Mouse (Mus musculus) limb, embryonic 10.5 days (tissue): Measurements from ENCODE around the gene Nfkbiz. TPM values are rescaled to one million over a fixed set of nuclear protein-coding genes. Genes with fewer than 3 reads are reported as not detected.

ENCODE experiments used
- DNase-seq: peaks from one replicate; pipeline ENCODE4 v3.0.0-alpha.2; 2017; ENCODE audit warnings: low spot score
- H3K27ac ChIP-seq: fragments of 300-500 bp; sonication (generic); 2 replicates; pipeline ENCODE4 v1.5.1; 2016; ENCODE audit warnings: mild to moderate bottlenecking
- H3K27me3 ChIP-seq: fragments of 300-500 bp; sonication (generic); 2 replicates; pipeline ENCODE4 v1.6.1; 2016; ENCODE audit warnings: low read depth, mild to moderate bottlenecking; ENCODE audit not compliant: poor library complexity, severe bottlenecking
- H3K36me3 ChIP-seq: fragments of 300-500 bp; sonication (generic); 2 replicates; pipeline ENCODE4 v1.6.1; 2016; ENCODE audit warnings: mild to moderate bottlenecking, moderate library complexity
- H3K4me1 ChIP-seq: fragments of 300-500 bp; sonication (generic); 2 replicates; pipeline ENCODE4 v1.6.1; 2016
- H3K4me3 ChIP-seq: fragments of 300-500 bp; sonication (generic); 2 replicates; pipeline ENCODE4 v1.5.1; 2016; ENCODE audit warnings: mild to moderate bottlenecking, moderate library complexity
- H3K9me3 ChIP-seq: fragments of 300-500 bp; sonication (generic); replicated peaks from 2 replicates; pipeline ENCODE4 v1.6.1; 2016; ENCODE audit warnings: mild to moderate bottlenecking
- WGBS: fragments of 180-500 bp; shearing (Covaris S2); methylation state at CpG from one replicate; pipeline ENCODE4 v1.1.7; 2016; 5-methylcytosine and 5-hydroxymethylcytosine counted together
- polyA plus RNA-seq: library from polyadenylated mRNA; unstranded; fragments of >200 nt; fragmentation: Nextera tagmentation; extraction: Ambion mirVana; gene quantifications from 2 replicates; pipeline ENCODE4 v1.2.1, GENCODE M21; 2016

The Nfkbiz gene
- polyA plus RNA-seq, 1 experiment from 2014 or later, result 3.0 TPM

GRCm38 (mm10) chr16:55782911-55783310 is 55.8 kb downstream of the Nfkbiz start:
- H3K27ac ChIP-seq, result no peak overlapping the region
- H3K9me3 ChIP-seq, result no peaks in the 10 kb centered on the region
- no peak for DNase-seq
- WGBS, result 90% methylated on average over 2 of the region's 2 CpGs
- no peaks in the 10 kb centered on the region for H3K36me3 ChIP-seq
- no peak overlapping the region for H3K4me3 ChIP-seq
- H3K4me1 ChIP-seq, result no peaks in the 10 kb centered on the region
- H3K27me3 ChIP-seq, result no peaks in the 10 kb centered on the region

DNA sequence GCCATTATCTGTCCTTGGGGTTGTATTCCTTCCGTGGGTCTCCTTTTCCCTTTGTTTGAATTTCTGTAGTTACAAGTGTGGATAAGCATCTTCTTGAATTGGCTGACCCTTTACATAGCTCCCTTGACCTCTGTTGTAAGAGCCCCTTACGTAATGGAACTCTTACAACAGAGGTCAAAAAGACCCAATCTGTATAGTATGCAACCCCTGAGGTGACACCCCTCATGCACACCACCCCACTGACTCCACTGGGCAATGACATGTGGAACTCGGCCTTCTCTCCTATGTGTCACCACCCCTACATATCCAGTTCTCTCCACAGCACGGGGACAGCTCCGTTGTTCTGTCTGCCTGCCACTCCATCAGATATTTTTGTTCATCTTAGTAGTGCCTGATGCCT is 56.9 kb downstream of the Nfkbiz start:
- Histone ChIP-seq H3K4me1 (no peaks in the 10 kb centered on the region), H3K36me3 (no peaks in the 10 kb centered on the region), H3K27ac (no peak overlapping the region), H3K9me3 (no peaks in the 10 kb centered on the region), H3K27me3 (no peaks in the 10 kb centered on the region), H3K4me3 (no peak overlapping the region)
- no peak for DNase-seq
- whole genome bisulfite sequencing, result 76% methylated on average over 5 of the region's 5 CpGs

DNA sequence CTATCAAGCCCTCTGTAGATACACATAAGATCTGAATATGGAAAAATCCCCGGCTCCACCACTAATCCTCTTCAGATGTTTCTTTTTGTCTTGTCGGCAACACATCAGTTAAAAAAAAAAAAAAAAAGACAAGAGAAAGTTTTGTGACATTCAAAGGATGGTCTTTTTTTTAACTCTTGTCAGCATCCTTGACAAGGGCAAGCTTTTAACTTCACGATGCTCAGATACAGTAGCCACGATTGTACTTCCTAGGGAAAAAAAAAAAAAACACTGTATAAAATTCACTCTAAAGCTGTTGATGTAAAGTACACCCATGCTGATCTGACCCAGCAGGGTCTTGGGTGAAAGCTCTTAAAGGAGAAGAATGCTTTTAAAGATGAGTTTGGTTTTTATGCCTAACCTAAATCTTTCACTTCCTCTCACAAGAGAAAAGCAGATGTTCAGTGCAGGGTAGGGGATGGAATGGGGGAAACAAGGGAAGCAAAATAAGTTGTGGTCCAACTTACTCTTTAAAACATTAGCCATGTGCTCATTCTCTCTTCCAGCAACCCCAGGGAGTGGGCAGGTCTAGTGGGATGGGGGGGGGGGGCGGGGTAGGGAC is 57.6 kb downstream of the Nfkbiz start:
- no peaks in the 10 kb centered on the region for H3K27me3 ChIP-seq

GRCm38 (mm10) chr16:55776329-55776728 is 62.4 kb downstream of the Nfkbiz start:
- Histone ChIP-seq H3K4me3 (no peak overlapping the region), H3K27me3 (no peaks in the 10 kb centered on the region), H3K27ac (no peak overlapping the region), H3K36me3 (no peaks in the 10 kb centered on the region), H3K4me1 (no peaks in the 10 kb centered on the region), H3K9me3 (no peaks in the 10 kb centered on the region)
- no peak for DNase-seq
- WGBS, result 89% methylated on average over 11 of the region's 11 CpGs

More for the DNA sequence above, 57.6 kb downstream of the Nfkbiz start:
- H3K36me3 ChIP-seq, result no peaks in the 10 kb centered on the region
- no peak overlapping the region for H3K27ac ChIP-seq
- no peak overlapping the region for H3K4me3 ChIP-seq
- no peak for DNase-seq
- H3K9me3 ChIP-seq, result no peaks in the 10 kb centered on the region
- H3K4me1 ChIP-seq, result no peaks in the 10 kb centered on the region
- 60% methylated on average over 5 of the region's 5 CpGs for WGBS

- DNase-seq, result no peak
- WGBS, result 82% methylated on average over 3 of the region's 3 CpGs
- no peaks in the 10 kb centered on the region for H3K4me1 ChIP-seq
- no peaks in the 10 kb centered on the region for H3K9me3 ChIP-seq
- H3K27ac ChIP-seq, result no peak overlapping the region
- H3K36me3 ChIP-seq, result no peaks in the 10 kb centered on the region
- H3K4me3 ChIP-seq, result no peak overlapping the region
- H3K27me3 ChIP-seq, result no peaks in the 10 kb centered on the region
Observed at GRCm38 (mm10) chr16:55770247-55770646, 68.5 kb downstream of the Nfkbiz start.

Other genes with a start within 250 kb of the Nfkbiz start
- 0.55 and 0.82 TPM in 2 replicates for gene Nxpe3, start 56.4 kb upstream of the Nfkbiz start, polyA plus RNA-seq
- 14.2 and 15.6 TPM in 2 replicates for gene Cep97, start 96.0 kb upstream of the Nfkbiz start, polyA plus RNA-seq
- 711 and 800 TPM in 2 replicates for gene Rpl24, start 127.4 kb upstream of the Nfkbiz start, polyA plus RNA-seq
- gene Zbtb11, start 135.0 kb upstream of the Nfkbiz start, polyA plus RNA-seq, result 16.0 and 19.2 TPM in 2 replicates
- 276 and 293 TPM in 2 replicates for gene Pcnp, start 190.8 kb upstream of the Nfkbiz start, polyA plus RNA-seq
- gene Trmt10c, start 198.9 kb upstream of the Nfkbiz start, polyA plus RNA-seq, result 35.2 and 35.6 TPM in 2 replicates
- gene Senp7, start 209.4 kb upstream of the Nfkbiz start, polyA plus RNA-seq, result 22.8 and 31.6 TPM in 2 replicates